Mouse (Mus musculus) liver (tissue): ENCODE results near the gene Fbxw18.
"Not testable (repeated sequence)": the region's sequence is repeated elsewhere in the genome, so short reads cannot be mapped to it uniquely, and the experiment has no call there.

Source experiments
- DNase-seq: peaks from one replicate; pipeline ENCODE4 v3.0.0-alpha.2; 2020; ENCODE audit warnings: mixed read lengths

Fbxw18 gene

DNA sequence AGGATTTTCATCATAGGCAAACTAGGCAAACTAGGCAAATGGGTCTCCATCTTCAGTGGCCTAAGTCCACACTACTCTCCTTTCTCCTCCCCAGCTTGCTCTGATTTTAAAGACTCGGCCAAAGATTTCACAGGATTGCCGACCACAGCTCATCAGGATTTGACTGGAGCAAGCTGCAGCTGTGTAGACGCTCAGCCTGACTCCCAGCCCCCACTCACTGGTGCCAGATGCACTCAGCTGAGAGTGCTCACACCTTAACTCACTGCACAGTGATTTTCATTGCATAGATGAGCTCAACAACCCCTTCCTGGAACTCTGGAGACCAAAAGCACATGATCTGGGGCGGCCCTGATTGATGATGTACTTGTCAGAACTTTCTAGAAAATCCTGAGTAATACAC lies at the start of gene Fbxw18:
Gene Fbxw18 (minus strand): TSS at position 101 of the 400 bp plus-strand sequence.
- not testable (repeated sequence) for DNase-seq

DNA sequence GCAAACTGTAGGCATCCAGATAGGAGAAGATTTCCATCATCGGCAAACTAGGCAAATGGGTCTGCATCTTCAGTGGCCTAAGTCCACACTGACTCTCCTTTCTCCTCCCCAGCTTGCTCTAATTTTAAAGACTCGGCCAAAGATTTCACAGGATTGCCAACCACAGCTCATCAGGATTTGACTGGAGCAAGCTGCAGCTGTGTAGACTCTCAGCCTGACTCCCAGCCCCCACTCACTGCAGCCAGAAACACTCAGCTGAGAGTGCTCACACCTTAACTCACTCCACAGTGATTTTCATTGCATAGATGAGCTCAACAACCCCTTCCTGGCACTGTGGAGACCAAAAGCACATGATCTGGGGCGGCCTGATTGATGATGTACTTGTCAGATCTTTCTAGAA lies 43.5 kb upstream of the Fbxw18 start, which contains the start of gene Fbxw26:
Gene Fbxw26 (minus strand): TSS at position 101 of the 400 bp plus-strand sequence.
- DNase-seq = not testable (repeated sequence)

DNA sequence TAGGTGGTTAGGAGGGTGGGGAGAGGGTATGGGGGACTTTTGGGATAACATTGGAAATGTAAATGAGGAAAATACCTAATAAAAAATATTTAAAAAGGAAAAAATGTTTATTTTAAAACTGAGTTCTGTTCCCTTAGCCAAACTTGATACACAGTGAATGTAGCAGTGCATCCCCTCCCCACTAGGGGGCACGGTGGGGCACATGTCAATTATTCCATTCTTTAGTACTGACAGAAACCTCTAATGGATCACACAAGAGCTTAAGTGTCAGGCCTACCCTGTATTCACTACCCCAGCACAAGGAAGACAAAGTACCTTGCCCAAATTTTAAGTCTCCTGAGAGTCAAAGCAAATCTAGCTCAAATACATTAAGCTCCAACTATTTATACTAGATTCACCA lies 17.2 kb downstream of the Fbxw18 start:
- DNase-seq = peak; percentile 31

DNA sequence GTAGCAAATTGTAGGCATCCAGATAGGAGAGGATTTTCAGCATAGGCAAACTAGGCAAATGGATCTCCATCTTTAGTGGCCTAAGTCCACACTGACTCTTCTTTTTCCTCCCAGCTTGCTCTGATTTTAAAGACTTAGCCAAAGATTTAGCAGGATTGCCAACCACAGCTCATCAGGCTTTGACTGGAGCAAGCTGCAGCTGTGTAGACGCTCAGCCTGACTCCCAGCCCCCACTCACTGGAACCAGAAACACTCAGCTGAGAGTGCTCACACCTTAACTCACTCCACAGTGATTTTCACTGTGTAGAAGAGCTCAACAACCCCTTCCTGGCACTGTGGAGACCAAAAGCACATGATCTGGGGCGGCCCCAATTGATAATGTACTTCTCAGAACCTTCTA lies 37.9 kb downstream of the Fbxw18 start, which contains the start of gene Fbxw25:
Gene Fbxw25 (minus strand): TSS at position 101 of the 400 bp plus-strand sequence.
- DNase-seq = not testable (repeated sequence)
